Mouse (Mus musculus): ENCODE measurements around the gene Pacs1. TPM values are rescaled to one million over a fixed set of nuclear protein-coding genes. Genes with fewer than 3 reads are reported as not detected.
A peak's percentile ranks its signal among the peaks of the same experiment; 100 is the strongest.

Pacs1 gene
- total RNA-seq, 1 experiment = 5.4 TPM

DNA sequence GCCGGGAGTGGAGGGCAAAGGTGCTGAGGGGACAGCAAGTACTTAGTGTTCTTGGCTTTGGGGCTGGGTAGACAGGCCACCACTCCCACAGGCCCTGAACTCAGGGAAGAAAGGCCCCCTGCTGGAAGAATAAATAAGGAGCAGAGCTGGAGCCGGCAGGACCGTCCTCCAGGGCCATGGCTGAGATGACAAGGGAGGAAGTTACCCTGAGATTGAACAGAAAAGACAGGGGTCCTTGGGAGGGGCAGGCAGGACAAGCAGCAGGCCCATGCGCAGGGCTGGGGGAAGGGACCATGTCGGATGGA lies 164.7 kb downstream of the Pacs1 start:
- Histone ChIP-seq H3K4me3 (ENCODE audit: insufficient read depth in 1 of 2, low read depth in 1 of 2, low read length in 2 of 2, poor library complexity in 1 of 2, severe bottlenecking in 1 of 2) (no peak overlapping the region), H3K27ac (ENCODE audit: insufficient read depth, low read depth, low read length, poor library complexity, severe bottlenecking) (no peak overlapping the region; the same call in 1 of the 2 replicates), H3K9ac (ENCODE audit: insufficient read depth, low read depth, low read length, poor library complexity, severe bottlenecking) (peak overlapping the region; percentile 12; the same call in 1 of the 2 replicates), H3K9me3 (ENCODE audit: control insufficient read depth, insufficient read depth, low read depth, low read length) (no peaks in the 10 kb centered on the region), H3K36me3 (ENCODE audit: control insufficient read depth, insufficient read depth, low read length, poor library complexity, severe bottlenecking) (peaks cover 24% of the 10 kb centered on the region), H3K4me1 (ENCODE audit: control insufficient read depth in 2 of 2, insufficient read depth in 2 of 2, low read length in 2 of 2, poor library complexity in 1 of 2) (peaks cover 0 to 15% of the 10 kb centered on the region in 2 experiments; a peak in 2 of 4 replicates)
- TF ChIP-seq CHD2 (IDR thresholded peaks at IDR 0.05; ENCODE audit: low read depth, low read length) (no peak), HCFC1 (IDR thresholded peaks at IDR 0.05; ENCODE audit: borderline replicate concordance, insufficient read depth, low read length) (no peak), ZC3H11A (IDR thresholded peaks at IDR 0.05; ENCODE audit: borderline replicate concordance, low read depth, low read length) (no peak), ZNF384 (IDR thresholded peaks at IDR 0.05; ENCODE audit: low read depth, low read length) (no peak)
- DNase-seq (ENCODE audit: low read depth, low spot score) = no peak
- in situ Hi-C loops (cut with MboI; ENCODE audit: low sequenced_read_pairs in 2 of 2, unreplicated experiment in 2 of 2) = no loop called here

DNA sequence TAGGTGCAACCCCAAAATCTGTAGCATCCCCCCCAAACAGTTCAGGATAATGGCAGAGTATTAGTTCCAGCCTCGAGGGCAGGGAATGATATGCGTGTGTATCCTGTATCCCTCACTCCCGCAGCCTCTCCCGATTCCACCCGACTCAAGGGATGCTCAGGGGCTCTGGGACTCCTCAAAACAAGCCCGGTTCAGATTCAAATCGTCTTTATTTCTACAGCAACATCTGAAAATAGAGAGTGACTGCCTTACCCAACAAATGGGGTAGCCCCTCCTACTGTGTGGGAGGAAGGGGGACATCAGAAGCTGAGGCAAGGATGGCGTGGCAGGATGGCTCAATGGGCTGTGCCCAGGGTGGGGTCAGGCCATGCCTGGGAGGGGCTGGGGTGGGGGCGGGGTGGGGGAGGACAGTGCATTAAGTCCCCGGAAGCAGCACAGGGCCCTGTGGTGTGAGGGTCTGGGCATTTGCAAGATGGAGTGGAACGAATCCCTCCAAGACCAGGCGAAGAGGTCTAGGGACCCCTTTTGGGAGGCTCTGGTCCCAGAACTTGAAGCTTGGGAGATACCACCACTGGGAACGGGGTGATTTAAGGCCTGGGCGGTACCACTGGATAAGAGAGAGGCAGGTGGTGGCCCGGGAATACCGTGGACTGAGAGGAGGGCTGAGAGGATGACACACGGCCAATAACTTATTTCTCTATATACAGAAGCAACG lies 165.2 kb downstream of the Pacs1 start:
- peaks cover 27% of the 10 kb centered on the region for H3K36me3 ChIP-seq (ENCODE audit: control insufficient read depth, insufficient read depth, low read length, poor library complexity, severe bottlenecking)
- H3K4me1 ChIP-seq (ENCODE audit: control insufficient read depth in 2 of 2, insufficient read depth in 2 of 2, low read length in 2 of 2, poor library complexity in 1 of 2) = peaks cover 0 to 15% of the 10 kb centered on the region in 2 experiments; a peak in 2 of 4 replicates
- H3K27ac ChIP-seq (ENCODE audit: insufficient read depth, low read depth, low read length, poor library complexity, severe bottlenecking) = no peak overlapping the region
- TF ChIP-seq ZC3H11A (IDR thresholded peaks at IDR 0.05; ENCODE audit: borderline replicate concordance, low read depth, low read length) (no peak), ZNF384 (IDR thresholded peaks at IDR 0.05; ENCODE audit: low read depth, low read length) (no peak), CHD2 (IDR thresholded peaks at IDR 0.05; ENCODE audit: low read depth, low read length) (no peak), HCFC1 (IDR thresholded peaks at IDR 0.05; ENCODE audit: borderline replicate concordance, insufficient read depth, low read length) (no peak), MAFK (IDR thresholded peaks at IDR 0.05; ENCODE audit: insufficient read depth, low read depth, low read length) (no peak)
- H3K9me3 ChIP-seq (ENCODE audit: control insufficient read depth, insufficient read depth, low read depth, low read length) = no peaks in the 10 kb centered on the region
- DNase-seq (ENCODE audit: low read depth, low spot score) = no peak
- in situ Hi-C loops (cut with MboI; ENCODE audit: low sequenced_read_pairs in 2 of 2, unreplicated experiment in 2 of 2) = no loop called here
- no peak overlapping the region for H3K4me3 ChIP-seq (ENCODE audit: insufficient read depth in 1 of 2, low read depth in 1 of 2, low read length in 2 of 2, poor library complexity in 1 of 2, severe bottlenecking in 1 of 2)
- peak overlapping the region; percentile 7; the same call in 1 of the 2 replicates for H3K9ac ChIP-seq (ENCODE audit: insufficient read depth, low read depth, low read length, poor library complexity, severe bottlenecking)

DNA sequence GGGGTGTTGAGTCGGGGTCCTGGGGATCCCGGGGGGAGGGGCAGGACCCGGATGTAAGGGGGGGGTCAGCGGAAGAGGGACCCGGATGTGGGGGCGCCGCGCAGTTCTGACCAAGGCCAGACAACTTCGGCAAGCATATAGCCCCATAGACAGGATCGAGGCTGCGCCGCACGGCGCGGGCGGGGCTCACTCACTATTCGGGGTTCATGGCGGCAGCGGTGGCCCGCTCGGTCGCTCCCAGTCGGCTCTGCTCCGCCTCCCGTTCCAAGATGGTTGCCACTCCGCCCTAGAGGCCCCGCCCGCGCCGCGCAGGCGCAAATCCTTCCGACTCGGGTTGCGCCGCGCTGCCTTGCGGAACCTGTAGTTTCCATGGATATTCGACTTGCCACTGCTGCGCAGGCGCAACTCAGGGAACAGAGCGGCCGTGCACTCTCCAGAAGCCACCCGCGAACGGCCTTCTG lies 166.2 kb downstream of the Pacs1 start, which contains the start of gene Rab1b:
Gene Rab1b (minus strand): TSS at position 342 of the 461 bp plus-strand sequence.
- no peaks in the 10 kb centered on the region for H3K9me3 ChIP-seq (ENCODE audit: control insufficient read depth, insufficient read depth, low read depth, low read length)
- peaks cover 29% of the 10 kb centered on the region for H3K36me3 ChIP-seq (ENCODE audit: control insufficient read depth, insufficient read depth, low read length, poor library complexity, severe bottlenecking)
- peak; percentile 96 for TF ChIP-seq HCFC1 (IDR thresholded peaks at IDR 0.05; ENCODE audit: borderline replicate concordance, insufficient read depth, low read length)
- TF ChIP-seq ZNF384 (IDR thresholded peaks at IDR 0.05; ENCODE audit: low read depth, low read length) = no peak
- TF ChIP-seq MAFK (IDR thresholded peaks at IDR 0.05; ENCODE audit: insufficient read depth, low read depth, low read length) = no peak
- TF ChIP-seq CHD2 (IDR thresholded peaks at IDR 0.05; ENCODE audit: low read depth, low read length) = no peak
- no peak for TF ChIP-seq ZC3H11A (IDR thresholded peaks at IDR 0.05; ENCODE audit: borderline replicate concordance, low read depth, low read length)
- H3K4me1 ChIP-seq (ENCODE audit: control insufficient read depth in 2 of 2, insufficient read depth in 2 of 2, low read length in 2 of 2, poor library complexity in 1 of 2) = peaks cover 0 to 17% of the 10 kb centered on the region in 2 experiments; a peak in 2 of 4 replicates
- H3K27ac ChIP-seq (ENCODE audit: insufficient read depth, low read depth, low read length, poor library complexity, severe bottlenecking) = peak within 1 kb of the TSS; percentile 88
- peak within 1 kb of the TSS; percentile 96 for H3K9ac ChIP-seq (ENCODE audit: insufficient read depth, low read depth, low read length, poor library complexity, severe bottlenecking)
- peak within 1 kb of the TSS; percentile 89 to 97 for H3K4me3 ChIP-seq (ENCODE audit: insufficient read depth in 1 of 2, low read depth in 1 of 2, low read length in 2 of 2, poor library complexity in 1 of 2, severe bottlenecking in 1 of 2)
- DNase-seq (ENCODE audit: low read depth, low spot score) = peak; percentile 96
- in situ Hi-C loops (cut with MboI; ENCODE audit: low sequenced_read_pairs in 2 of 2, unreplicated experiment in 2 of 2) = no loop called here

DNA sequence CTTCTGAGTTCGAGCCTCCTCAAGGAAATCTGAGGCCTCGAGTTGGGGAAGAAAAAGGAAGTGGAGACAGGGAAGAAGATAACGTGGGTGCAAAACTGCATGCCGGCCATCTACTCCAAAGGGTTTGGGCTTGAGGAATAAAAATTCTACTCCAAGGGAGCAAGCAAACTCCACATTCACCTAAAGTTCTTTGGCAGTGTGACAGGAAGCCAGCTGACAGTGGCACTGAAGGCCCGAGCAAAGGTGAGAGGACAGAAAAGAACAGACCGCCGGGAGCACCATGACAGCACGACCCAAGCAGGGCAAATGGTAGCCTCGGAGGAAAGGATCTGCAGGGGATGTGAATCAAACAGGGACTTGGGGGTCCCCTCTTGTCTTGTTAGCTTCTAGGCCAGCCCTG lies 166.8 kb downstream of the Pacs1 start:
- TF ChIP-seq ZNF384 (IDR thresholded peaks at IDR 0.05; ENCODE audit: low read depth, low read length) (no peak), MAFK (IDR thresholded peaks at IDR 0.05; ENCODE audit: insufficient read depth, low read depth, low read length) (no peak), HCFC1 (IDR thresholded peaks at IDR 0.05; ENCODE audit: borderline replicate concordance, insufficient read depth, low read length) (no peak), ZC3H11A (IDR thresholded peaks at IDR 0.05; ENCODE audit: borderline replicate concordance, low read depth, low read length) (no peak), CHD2 (IDR thresholded peaks at IDR 0.05; ENCODE audit: low read depth, low read length) (no peak)
- peaks cover 30% of the 10 kb centered on the region for H3K36me3 ChIP-seq (ENCODE audit: control insufficient read depth, insufficient read depth, low read length, poor library complexity, severe bottlenecking)
- H3K9me3 ChIP-seq (ENCODE audit: control insufficient read depth, insufficient read depth, low read depth, low read length) = no peaks in the 10 kb centered on the region
- DNase-seq (ENCODE audit: low read depth, low spot score) = no peak
- H3K4me3 ChIP-seq (ENCODE audit: insufficient read depth in 1 of 2, low read depth in 1 of 2, low read length in 2 of 2, poor library complexity in 1 of 2, severe bottlenecking in 1 of 2) = peak overlapping the region; percentile 89 to 97
- peak overlapping the region; percentile 96 for H3K9ac ChIP-seq (ENCODE audit: insufficient read depth, low read depth, low read length, poor library complexity, severe bottlenecking)
- H3K27ac ChIP-seq (ENCODE audit: insufficient read depth, low read depth, low read length, poor library complexity, severe bottlenecking) = peak overlapping the region; percentile 88; the same call in 1 of the 2 replicates
- peaks cover 0 to 17% of the 10 kb centered on the region in 2 experiments; a peak in 2 of 4 replicates for H3K4me1 ChIP-seq (ENCODE audit: control insufficient read depth in 2 of 2, insufficient read depth in 2 of 2, low read length in 2 of 2, poor library complexity in 1 of 2)
- in situ Hi-C loops (cut with MboI; ENCODE audit: low sequenced_read_pairs in 2 of 2, unreplicated experiment in 2 of 2) = no loop called here
